Mouse (Mus musculus) bone marrow macrophage, adult 2 months (primary cell): ENCODE measurements at regions not wholly inside any gene's neighbourhood (a gene's known extent, or its start where the extent isn't known, plus 50 kb on each side); places are given as distances from the start of the nearest gene placed in this dataset.
"Not testable (repeated sequence)": the region's sequence is repeated elsewhere in the genome, so short reads cannot be mapped to it uniquely, and the experiment has no call there.

Source experiments
- CTCF ChIP-seq: IDR thresholded peaks from 2 replicates; pipeline ENCODE4 v1.5.1; 2012; ENCODE audit warnings: low read depth, mild to moderate bottlenecking, low read length, moderate library complexity
- POLR2A ChIP-seq: IDR thresholded peaks from 2 replicates; pipeline ENCODE4 v1.6.1; 2012; ENCODE audit warnings: mild to moderate bottlenecking, low read depth, low read length, borderline replicate concordance

GRCm38 (mm10) chr17:94864531-94865318 is 114.9 kb upstream of the Mettl4 start:
- TF ChIP-seq CTCF, POLR2A: not testable (repeated sequence)
